Mouse (Mus musculus) stomach, postnatal 0 days (tissue): ENCODE data around the gene Ptov1.

ENCODE experiments used
- CTCF ChIP-seq: IDR thresholded peaks from 2 replicates; pipeline ENCODE4 v1.5.1; 2016; ENCODE audit warnings: antibody characterized with exemption, low read depth, mild to moderate bottlenecking, moderate library complexity
- EP300 ChIP-seq: optimal IDR thresholded peaks from 2 replicates; pipeline ENCODE3; 2016; ENCODE audit warnings: antibody characterized with exemption

DNA sequence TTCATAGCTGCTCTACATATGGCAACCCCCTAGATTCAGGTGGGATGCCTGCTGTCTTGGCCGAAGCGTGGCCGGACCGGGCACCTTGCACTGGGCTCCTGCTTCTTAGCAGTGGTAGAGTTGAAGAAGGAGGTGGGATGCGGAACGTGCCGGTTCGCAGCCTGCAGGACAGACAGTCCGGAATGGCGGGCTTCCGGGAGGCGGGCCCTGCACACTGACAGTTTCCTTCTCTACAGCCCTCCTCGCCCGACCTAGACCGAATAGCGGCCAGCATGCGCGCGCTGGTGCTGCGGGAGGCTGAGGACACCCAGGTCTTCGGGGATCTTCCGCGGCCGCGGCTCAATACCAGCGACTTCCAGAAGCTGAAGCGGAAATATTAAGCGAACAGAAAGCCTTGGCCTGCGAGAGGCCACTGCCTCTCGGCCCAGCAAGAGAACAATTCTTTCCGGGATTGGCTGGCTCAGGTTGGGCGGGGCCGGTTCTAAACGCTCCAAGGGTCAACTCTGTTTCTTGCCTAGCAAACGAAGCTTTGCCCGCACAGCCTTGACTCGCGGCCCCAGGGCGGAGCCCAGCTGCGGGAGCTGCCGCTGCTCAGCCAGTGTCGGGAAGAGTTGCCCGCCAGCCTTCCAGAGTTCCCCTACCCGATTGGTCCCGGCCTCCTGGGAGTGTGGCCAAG is 15.1 kb downstream of the Ptov1 start:
- 0 out of 2 replicates have a peak, but pooled peaks have one; percentile 1 for TF ChIP-seq CTCF
- no peak for TF ChIP-seq EP300
